Mouse (Mus musculus): Measurements from ENCODE around the gene Chaf1b. TPM values are rescaled to one million over a fixed set of nuclear protein-coding genes. Genes with fewer than 3 reads are reported as not detected.
A peak's percentile ranks its signal among the peaks of the same experiment; 100 is the strongest.

The Chaf1b gene
- total RNA-seq, 2 experiments from 2014 or later = 2.8 TPM

- intact Hi-C loops (cut with DNase I) = no loop called here
- DNase-seq = no peak
These were observed 28.5 kb downstream of the Chaf1b start for GRCm38 (mm10) chr16:93912158-93912557.

GRCm38 (mm10) chr16:93912808-93913207 lies 29.1 kb downstream of the Chaf1b start:
- DNase-seq = no peak
- intact Hi-C loops (cut with DNase I) = no loop called here

- DNase-seq = no peak
- intact Hi-C loops (cut with DNase I) = no loop called here
These were observed 30.3 kb downstream of the Chaf1b start for GRCm38 (mm10) chr16:93913881-93914576.

- intact Hi-C loops (cut with DNase I) = no loop called here
- DNase-seq = peak; percentile 19 to 56
These were observed 31.7 kb downstream of the Chaf1b start for GRCm38 (mm10) chr16:93915338-93915849.

GRCm38 (mm10) chr16:93917712-93918678 lies 34.3 kb downstream of the Chaf1b start:
- DNase-seq = peak; percentile 80 to 88
- intact Hi-C loops (cut with DNase I) = no loop called here

GRCm38 (mm10) chr16:93918679-93919060 lies 35.0 kb downstream of the Chaf1b start:
- intact Hi-C loops (cut with DNase I) = no loop called here
- no peak for DNase-seq

- intact Hi-C loops (cut with DNase I) = no loop called here
- no peak for DNase-seq
These were observed 35.5 kb downstream of the Chaf1b start for GRCm38 (mm10) chr16:93919189-93919588.

GRCm38 (mm10) chr16:93920673-93921072 lies 37.0 kb downstream of the Chaf1b start:
- intact Hi-C loops (cut with DNase I) = no loop called here
- DNase-seq = no peak

- intact Hi-C loops (cut with DNase I) = no loop called here
- DNase-seq = no peak
These were observed 39.2 kb downstream of the Chaf1b start for GRCm38 (mm10) chr16:93922835-93923389.

GRCm38 (mm10) chr16:93923788-93924187 lies 40.1 kb downstream of the Chaf1b start:
- DNase-seq = no peak
- intact Hi-C loops (cut with DNase I) = no loop called here

- intact Hi-C loops (cut with DNase I) = no loop called here
- DNase-seq = no peak
These were observed 42.1 kb downstream of the Chaf1b start for GRCm38 (mm10) chr16:93925684-93926247.

GRCm38 (mm10) chr16:93929370-93930032 lies 45.8 kb downstream of the Chaf1b start:
- no peak for DNase-seq
- intact Hi-C loops (cut with DNase I) = no loop called here

- intact Hi-C loops (cut with DNase I) = no loop called here
These were observed 48.8 kb downstream of the Chaf1b start for GRCm38 (mm10) chr16:93932185-93933168.

GRCm38 (mm10) chr16:93934588-93934987 lies 50.9 kb downstream of the Chaf1b start:
- no peak for DNase-seq
- intact Hi-C loops (cut with DNase I) = no loop called here

More at GRCm38 (mm10) chr16:93932185-93933168, 48.8 kb downstream of the Chaf1b start:
- no peak for DNase-seq

- no peak for DNase-seq
- intact Hi-C loops (cut with DNase I) = loop anchor here (5.0 kb wide), 1 partner anchor 82 kb away; no protein-coding TSS in a partner anchor
These were observed 51.3 kb downstream of the Chaf1b start for GRCm38 (mm10) chr16:93935009-93935408.

GRCm38 (mm10) chr16:93938400-93938846 lies 54.7 kb downstream of the Chaf1b start:
- peak; percentile 70 to 83 for DNase-seq
- intact Hi-C loops (cut with DNase I) = loop anchor here (2.0 to 5.0 kb wide), 3 partner anchors 38 to 320 kb away; no protein-coding TSS in a partner anchor

- no peak for DNase-seq
- intact Hi-C loops (cut with DNase I) = loop anchor here (2.0 to 5.0 kb wide), 3 partner anchors 37 to 319 kb away; no protein-coding TSS in a partner anchor
These were observed 56.3 kb downstream of the Chaf1b start for GRCm38 (mm10) chr16:93939961-93940360.

GRCm38 (mm10) chr16:93941781-93942567 lies 58.3 kb downstream of the Chaf1b start:
- intact Hi-C loops (cut with DNase I) = no loop called here
- DNase-seq = no peak
